Mouse (Mus musculus) cerebellum, adult 2 months (tissue): Measurements from ENCODE around the gene Ptch2. TPM values are rescaled to one million over a fixed set of nuclear protein-coding genes. Genes with fewer than 3 reads are reported as not detected.

Experiments used
- DNase-seq, 2 experiments: peaks; one replicate each; pipeline ENCODE4 v3.0.0; 2021
- H3K27ac ChIP-seq: fragments of 200-500 bp; 2 replicates; pipeline ENCODE4 v1.5.1; 2012; ENCODE audit warnings: low read length, control low read depth, inconsistent platforms; ENCODE audit not compliant: insufficient read depth
- H3K27me3 ChIP-seq: fragments of 200-500 bp; 2 replicates; pipeline ENCODE4 v1.6.1; 2012; ENCODE audit warnings: inconsistent platforms, mild to moderate bottlenecking, low read length, moderate library complexity; ENCODE audit not compliant: control insufficient read depth, insufficient read depth
- H3K4me1 ChIP-seq: fragments of 200-500 bp; 2 replicates; pipeline ENCODE4 v1.6.1; 2011; ENCODE audit warnings: low read length; ENCODE audit not compliant: control insufficient read depth, insufficient read depth
- H3K4me3 ChIP-seq: fragments of 200-500 bp; replicated peaks from 2 replicates; pipeline ENCODE3; 2011; ENCODE audit warnings: mild to moderate bottlenecking, low read depth, low read length, control low read depth; ENCODE audit not compliant: insufficient read depth
- CTCF ChIP-seq: fragments of 200-500 bp; IDR thresholded peaks from 2 replicates; pipeline ENCODE4 v1.5.1; 2011; ENCODE audit warnings: low read depth, mild to moderate bottlenecking, control low read depth, low read length, moderate library complexity, borderline replicate concordance; ENCODE audit not compliant: insufficient read depth
- POLR2A ChIP-seq: fragments of 200-500 bp; IDR thresholded peaks from 2 replicates; pipeline ENCODE4 v1.6.1; 2011; ENCODE audit warnings: low read length, control low read depth, borderline replicate concordance; ENCODE audit not compliant: insufficient read depth
- WGBS: fragments of 180-500 bp; shearing (Covaris S2); methylation state at CpG from one replicate; pipeline ENCODE4 v1.1.7; 2018; 5-methylcytosine and 5-hydroxymethylcytosine counted together
- polyA plus RNA-seq: library from polyadenylated mRNA; depleted of rRNA; stranded (reverse); fragments of >200 nt; gene quantifications from 2 replicates; pipeline ENCODE4 v1.2.3, GENCODE M21; 2012

Ptch2 gene
- polyA plus RNA-seq, 1 experiment: 3.6 TPM

DNA sequence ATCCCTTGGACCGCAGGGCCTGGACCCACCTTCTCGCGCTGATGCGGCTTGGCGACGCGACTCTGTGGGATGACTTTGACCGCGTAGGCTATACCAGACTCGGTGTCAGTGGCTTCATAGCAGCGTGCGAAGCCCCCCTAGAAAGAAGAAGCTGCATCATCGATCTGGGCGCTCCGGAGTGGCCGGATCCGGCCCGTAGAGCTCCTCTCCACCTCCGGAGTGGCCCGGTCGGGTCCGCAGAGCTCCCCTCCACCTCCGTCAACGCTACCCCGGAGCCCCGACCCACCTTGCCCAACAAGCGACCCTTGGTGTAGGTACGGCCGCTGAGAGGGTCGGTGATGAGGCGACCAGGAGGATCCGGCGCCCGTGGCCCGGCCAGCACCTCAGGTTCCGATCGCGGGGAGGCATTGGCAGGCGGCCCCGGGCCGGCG, 37.5 kb downstream of the Ptch2 start:
- WGBS: under 1% methylated on average over 42 of the region's 42 CpGs
- Histone ChIP-seq H3K27ac (no peak overlapping the region), H3K4me3 (peak overlapping the region; percentile 65), H3K27me3 (no peaks in the 10 kb centered on the region), H3K4me1 (no peaks in the 10 kb centered on the region; the same call in 1 of the 2 replicates)
- TF ChIP-seq CTCF: no peak
- no peak for TF ChIP-seq POLR2A
- DNase-seq: no peak

DNA sequence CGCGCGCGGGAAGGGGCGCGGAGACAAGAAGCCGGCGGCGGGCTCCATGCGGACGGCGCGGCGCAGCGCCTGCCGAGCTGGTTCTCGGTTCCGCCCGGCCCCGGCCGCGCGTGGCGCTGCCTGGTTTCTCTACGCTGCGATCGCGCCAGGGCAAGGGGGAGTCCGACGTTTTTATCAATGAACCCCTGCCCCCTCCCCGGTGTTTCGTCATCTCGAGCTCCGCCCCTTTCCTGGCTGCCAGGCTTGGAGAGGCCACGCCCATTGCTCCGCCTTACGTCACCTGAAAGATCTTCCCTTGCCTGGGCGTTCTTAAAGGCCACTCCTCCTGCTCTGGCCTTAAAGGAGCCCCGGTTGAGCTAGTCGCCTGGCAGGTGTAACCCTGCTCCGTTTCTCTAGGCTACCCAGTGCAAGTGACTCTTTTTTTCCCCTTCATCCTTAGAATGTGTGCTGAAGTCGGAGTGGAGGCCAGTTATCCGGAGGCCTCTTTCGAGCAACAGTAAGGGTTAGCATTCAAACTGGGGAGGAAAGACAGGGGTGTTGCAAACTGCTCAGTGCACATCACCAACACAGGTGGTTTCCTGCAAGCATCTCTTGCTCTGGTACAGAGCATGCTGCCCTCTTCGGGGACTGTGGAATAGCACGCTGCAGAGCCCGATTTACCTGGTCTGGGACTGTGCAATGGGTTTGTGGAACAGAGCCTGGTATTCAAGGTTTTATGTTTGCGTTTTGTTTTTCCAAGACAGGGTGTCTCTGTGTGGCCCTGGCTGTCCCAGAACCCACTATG, 38.1 kb downstream of the Ptch2 start, which contains the start of gene Plk3:
Gene Plk3, minus strand, starts transcription at position 147 of the 784 bp plus-strand sequence.
- 2% methylated on average over 31 of the region's 48 CpGs for WGBS
- H3K27ac ChIP-seq: peak within 1 kb of the TSS; percentile 17
- DNase-seq: peak; percentile 97 to 99

DNA sequence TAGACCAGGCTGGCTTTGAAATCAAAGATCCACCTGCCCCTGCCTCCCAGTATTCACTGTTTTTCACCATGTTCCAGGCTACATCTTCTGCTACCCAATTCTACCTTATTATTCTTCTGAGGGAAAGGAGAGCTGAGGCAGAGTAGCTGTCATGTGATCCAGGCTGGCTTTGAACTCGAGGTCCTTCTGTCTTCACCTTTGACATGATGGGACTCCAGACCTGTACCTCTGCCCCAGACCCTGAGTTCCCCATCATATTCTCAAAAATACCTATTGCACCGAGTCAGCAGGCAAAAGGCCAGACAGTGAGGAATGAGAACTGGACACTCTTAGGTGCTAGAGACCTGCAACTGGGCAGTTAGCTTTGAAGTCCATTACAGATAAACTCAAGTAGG, 38.7 kb downstream of the Ptch2 start:
- Histone ChIP-seq H3K4me3 (no peak overlapping the region), H3K27ac (0 out of 2 replicates have a peak overlapping the region, but pooled peaks have one; percentile 17), H3K4me1 (no peaks in the 10 kb centered on the region; the same call in 1 of the 2 replicates), H3K27me3 (no peaks in the 10 kb centered on the region)
- no peak for TF ChIP-seq CTCF
- TF ChIP-seq POLR2A: no peak
- WGBS: 35% methylated on average over 2 of the region's 2 CpGs
- peak in 1 of 2 experiments; percentile 25 for DNase-seq

More for the DNA sequence above, 38.1 kb downstream of the Ptch2 start, which contains the start of gene Plk3:
- Histone ChIP-seq H3K27me3 (no peaks in the 10 kb centered on the region), H3K4me1 (no peaks in the 10 kb centered on the region; the same call in 1 of the 2 replicates), H3K4me3 (peak within 1 kb of the TSS; percentile 67)
- TF ChIP-seq CTCF (no peak), POLR2A (peak; percentile 66; the same call in 1 of the 2 replicates)

DNA sequence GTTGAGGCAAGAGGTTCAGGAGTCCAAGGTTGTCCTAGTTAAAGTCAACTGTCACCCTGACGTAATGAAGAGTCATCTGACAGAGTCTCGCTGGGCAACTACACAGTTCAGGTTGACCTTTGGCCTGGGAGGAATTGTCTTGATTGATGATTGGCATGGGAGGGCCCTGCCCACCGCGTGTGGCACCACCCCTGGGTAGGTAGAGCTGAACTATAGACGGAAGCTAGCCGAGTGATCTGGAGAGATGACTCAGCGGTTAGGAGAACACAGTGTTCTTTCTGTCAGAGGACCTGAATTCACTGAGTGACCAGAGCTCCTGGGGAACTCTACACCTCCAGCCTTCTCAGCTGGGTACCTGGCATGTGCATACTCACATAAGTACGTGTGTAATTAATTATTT, 40.2 kb downstream of the Ptch2 start:
- no peak for TF ChIP-seq POLR2A
- TF ChIP-seq CTCF: no peak
- no peak for DNase-seq
- H3K27me3 ChIP-seq: no peaks in the 10 kb centered on the region

DNA sequence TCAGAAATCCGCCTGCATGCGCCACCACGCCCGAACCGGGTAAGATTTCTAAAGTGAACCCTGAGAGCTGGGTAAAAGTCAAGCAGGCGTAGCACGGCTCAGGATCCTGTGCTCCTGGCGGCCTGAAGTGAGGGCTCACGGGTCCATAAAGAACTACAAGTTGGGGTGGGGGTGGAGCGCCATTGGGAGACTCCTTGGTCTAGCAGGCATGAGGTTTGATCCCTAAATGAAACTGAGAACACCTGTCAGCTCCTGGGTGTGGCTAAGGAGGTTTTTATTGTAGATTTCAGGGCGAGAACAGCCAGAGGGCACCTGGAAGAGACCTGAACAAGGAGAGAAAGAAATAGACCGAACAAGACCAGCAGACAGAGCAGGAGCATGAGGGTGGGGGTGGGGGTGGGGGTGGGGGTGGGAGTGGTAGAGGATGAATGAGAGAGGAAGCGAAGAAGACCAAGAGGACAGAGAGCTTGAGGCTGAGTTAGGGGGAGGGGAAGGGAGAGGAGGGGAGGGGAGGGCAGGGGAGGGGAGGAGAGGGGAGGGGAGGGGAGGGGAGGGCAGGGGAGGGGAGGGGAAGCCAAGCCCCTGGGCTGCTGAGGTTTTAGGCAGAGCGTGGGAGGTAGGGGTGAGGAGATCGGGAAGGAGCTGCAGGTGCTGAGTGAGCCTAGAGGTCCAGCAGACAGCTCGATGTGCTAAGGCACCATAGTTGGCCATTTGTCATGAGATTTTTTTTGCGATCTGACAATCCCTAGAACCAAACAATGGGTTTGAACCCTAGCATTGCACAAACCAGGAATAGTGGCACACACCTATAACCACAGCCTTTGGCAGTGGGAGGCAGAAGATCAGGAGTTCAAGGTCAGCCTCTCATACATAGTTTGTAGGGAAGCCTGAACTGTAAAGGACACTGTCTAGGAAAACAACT, 42.7 kb downstream of the Ptch2 start:
- 74% methylated on average over 16 of the region's 17 CpGs for WGBS
- DNase-seq: no peak
- TF ChIP-seq POLR2A (no peak), CTCF (no peak)
- no peak overlapping the region for H3K27ac ChIP-seq
- no peaks in the 10 kb centered on the region; the same call in 1 of the 2 replicates for H3K4me1 ChIP-seq
- no peak overlapping the region for H3K4me3 ChIP-seq
- no peaks in the 10 kb centered on the region for H3K27me3 ChIP-seq

More for the DNA sequence above, 40.2 kb downstream of the Ptch2 start:
- 38% methylated on average over 8 of the region's 8 CpGs for WGBS
- H3K4me3 ChIP-seq: no peak overlapping the region
- no peak overlapping the region for H3K27ac ChIP-seq
- no peaks in the 10 kb centered on the region; the same call in 1 of the 2 replicates for H3K4me1 ChIP-seq

DNA sequence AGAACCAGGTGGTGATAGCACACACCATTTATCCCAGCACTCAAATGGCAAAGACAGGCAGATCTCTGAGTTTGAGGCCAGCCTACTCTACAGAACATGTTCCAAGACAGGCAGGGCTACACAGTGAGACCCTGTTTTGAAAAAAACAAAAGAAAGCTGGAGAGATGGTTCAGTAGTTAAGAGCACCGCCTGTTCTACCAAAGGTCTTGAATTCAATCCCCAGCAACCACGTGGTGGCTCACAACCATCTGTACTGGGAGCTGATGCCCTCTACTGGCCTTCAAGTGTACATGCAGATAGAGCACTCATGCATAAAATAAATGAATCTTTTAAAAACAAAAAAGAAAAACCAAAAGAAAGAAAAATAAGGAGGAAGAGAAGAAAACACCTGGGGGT, 43.3 kb downstream of the Ptch2 start:
- H3K4me1 ChIP-seq: no peaks in the 10 kb centered on the region; the same call in 1 of the 2 replicates
- WGBS: 0% methylated on average over 2 of the region's 2 CpGs
- peak; percentile 36 to 55 for DNase-seq
- H3K27ac ChIP-seq: no peak overlapping the region
- TF ChIP-seq CTCF: peak; percentile 71; the same call in 1 of the 2 replicates
- TF ChIP-seq POLR2A: no peak
- no peak overlapping the region for H3K4me3 ChIP-seq
- no peaks in the 10 kb centered on the region for H3K27me3 ChIP-seq

- 30% methylated on average over 4 of the region's 4 CpGs for WGBS
- no peaks in the 10 kb centered on the region for H3K27me3 ChIP-seq
- no peak overlapping the region for H3K4me3 ChIP-seq
- TF ChIP-seq CTCF (no peak), POLR2A (no peak)
- H3K27ac ChIP-seq: no peak overlapping the region
- no peaks in the 10 kb centered on the region for H3K4me1 ChIP-seq
- DNase-seq: no peak
These were observed 44.7 kb downstream of the Ptch2 start for GRCm38 (mm10) chr4:117140613-117141012.
